In genomic region chr9:119430311-119430710, GRCm38 (mm10) we compare ENCODE assay signal across 8 mouse cellular contexts. TPM values are rescaled to one million over a fixed set of nuclear protein-coding genes. Genes with fewer than 3 reads are reported as not detected.
DNase-seq lines count a peak whose midpoint lies in the region; ATAC-seq and TF ChIP-seq lines count a peak whose summit lies in the region.

No protein-coding gene starts in this region.

- TF ChIP-seq POLR2A in liver, adult 2 months (IDR thresholded peaks at IDR 0.05; ENCODE audit: extremely low read depth, insufficient read depth, low read length) = no peak
- no peak for TF ChIP-seq POLR2A in testis, adult 2 months (IDR thresholded peaks at IDR 0.05; ENCODE audit: control insufficient read depth, low read depth, low read length)

- H3K9ac ChIP-seq in embryonic facial prominence, embryonic 11.5 days (replicated peaks; ENCODE audit: low read length) = no peak overlapping the region
- no peak overlapping the region for H3K9ac ChIP-seq in kidney, embryonic 15.5 days
- H3K9ac ChIP-seq in liver, adult 2 months (ENCODE audit: low read depth, low read length) = no peak overlapping the region
- no peak overlapping the region for H3K9ac ChIP-seq in neural tube, embryonic 11.5 days (ENCODE audit: low read length)

- peak; percentile 87 for DNase-seq in 3T3-L1 (ENCODE audit: low read depth, low spot score)
- DNase-seq in adrenal gland, postnatal 25 days = peak; percentile 81
- DNase-seq in embryonic facial prominence, embryonic 11.5 days (ENCODE audit: low spot score) = peak; percentile 81
- peak; percentile 91 for DNase-seq in heart, embryonic 10.5 days (ENCODE audit: low spot score)
- DNase-seq in liver, adult 2 months (ENCODE audit: extremely low read depth, low read depth, low spot score) = peak; percentile 60
- DNase-seq in neural tube, embryonic 11.5 days (ENCODE audit: low spot score) = peak; percentile 82

- H3K4me2 ChIP-seq in embryonic facial prominence, embryonic 11.5 days (ENCODE audit: low read depth, low read length) = no peak overlapping the region
- no peak overlapping the region for H3K4me2 ChIP-seq in kidney, embryonic 15.5 days
- no peak overlapping the region for H3K4me2 ChIP-seq in neural tube, embryonic 11.5 days (ENCODE audit: low read depth)

- peaks cover 13% of the 10 kb centered on the region for H3K36me3 ChIP-seq in embryonic facial prominence, embryonic 11.5 days (replicated peaks; ENCODE audit: control insufficient read depth, insufficient read depth, low read depth, low read length)
- H3K36me3 ChIP-seq in heart, embryonic 10.5 days = peaks cover 67% of the 10 kb centered on the region
- H3K36me3 ChIP-seq in kidney, embryonic 15.5 days = peaks cover 71% of the 10 kb centered on the region
- H3K36me3 ChIP-seq in liver, adult 2 months (ENCODE audit: control insufficient read depth, insufficient read depth, low read length) = 0 out of 2 replicates have a peak, but pooled peaks cover 2% of the 10 kb centered on the region
- peaks cover 20% of the 10 kb centered on the region for H3K36me3 ChIP-seq in neural tube, embryonic 11.5 days (ENCODE audit: control insufficient read depth, insufficient read depth, low read length)
- H3K36me3 ChIP-seq in testis, adult 2 months (ENCODE audit: control insufficient read depth, insufficient read depth, low read length) = no peaks in the 10 kb centered on the region

- H3K4me3 ChIP-seq in embryonic facial prominence, embryonic 11.5 days (ENCODE audit: low read depth, low read length) = no peak overlapping the region
- no peak overlapping the region for H3K4me3 ChIP-seq in heart, embryonic 10.5 days
- H3K4me3 ChIP-seq in kidney, embryonic 15.5 days (replicated peaks) = no peak overlapping the region
- H3K4me3 ChIP-seq in liver, adult 2 months (ENCODE audit: insufficient read depth, low read depth, low read length) = no peak overlapping the region
- H3K4me3 ChIP-seq in neural tube, embryonic 11.5 days (ENCODE audit: low read depth, low read length) = no peak overlapping the region
- H3K4me3 ChIP-seq in testis, adult 2 months (ENCODE audit: control insufficient read depth, low read depth, low read length) = no peak overlapping the region

- ATAC-seq in embryonic facial prominence, embryonic 11.5 days (replicated peaks; ENCODE audit: insufficient number of reproducible peaks, low FRiP score, low TSS enrichment, low read depth) = peak; percentile 58; the same call in 1 of the 2 replicates
- ATAC-seq in kidney, embryonic 15.5 days (replicated peaks; ENCODE audit: low FRiP score) = peak; percentile 61; the same call in 1 of the 2 replicates
- ATAC-seq in neural tube, embryonic 11.5 days (ENCODE audit: insufficient read depth, low FRiP score, low TSS enrichment) = peak; percentile 48; the same call in 1 of the 2 replicates

- TF ChIP-seq CTCF in liver, adult 2 months (IDR thresholded peaks at IDR 0.05; ENCODE audit: low read depth, low read length) = peak; percentile 99
- peak; percentile 74; the same call in 1 of the 2 replicates for TF ChIP-seq CTCF in testis, adult 2 months (IDR thresholded peaks at IDR 0.05; ENCODE audit: control insufficient read depth, insufficient read depth, insufficient replicate concordance, low read depth, low read length)

- no peaks in the 10 kb centered on the region for H3K9me3 ChIP-seq in embryonic facial prominence, embryonic 11.5 days (replicated peaks; ENCODE audit: control insufficient read depth, low read length)
- H3K9me3 ChIP-seq in heart, embryonic 10.5 days = no peaks in the 10 kb centered on the region
- H3K9me3 ChIP-seq in kidney, embryonic 15.5 days (replicated peaks) = no peaks in the 10 kb centered on the region
- H3K9me3 ChIP-seq in neural tube, embryonic 11.5 days (ENCODE audit: control insufficient read depth, low read length) = no peaks in the 10 kb centered on the region

- H3K27me3 ChIP-seq in embryonic facial prominence, embryonic 11.5 days (ENCODE audit: control insufficient read depth, insufficient read depth, low read length) = no peaks in the 10 kb centered on the region
- H3K27me3 ChIP-seq in heart, embryonic 10.5 days (ENCODE audit: insufficient read depth, poor library complexity, severe bottlenecking) = no peaks in the 10 kb centered on the region
- no peaks in the 10 kb centered on the region for H3K27me3 ChIP-seq in kidney, embryonic 15.5 days
- H3K27me3 ChIP-seq in liver, adult 2 months (ENCODE audit: control insufficient read depth, insufficient read depth, low read length) = no peaks in the 10 kb centered on the region
- H3K27me3 ChIP-seq in neural tube, embryonic 11.5 days (ENCODE audit: control insufficient read depth, insufficient read depth, low read length) = no peaks in the 10 kb centered on the region
- H3K27me3 ChIP-seq in testis, adult 2 months (ENCODE audit: control insufficient read depth, insufficient read depth, low read length) = no peaks in the 10 kb centered on the region

- WGBS in embryonic facial prominence, embryonic 11.5 days = 56% methylated on average over 7 of the region's 7 CpGs
- WGBS in heart, embryonic 10.5 days = 52% methylated on average over 7 of the region's 7 CpGs
- WGBS in kidney, embryonic 15.5 days = 46% methylated on average over 7 of the region's 7 CpGs
- WGBS in liver, adult 2 months = 31% methylated on average over 7 of the region's 7 CpGs
- 64% methylated on average over 7 of the region's 7 CpGs for WGBS in neural tube, embryonic 11.5 days

- H3K27ac ChIP-seq in embryonic facial prominence, embryonic 11.5 days (replicated peaks; ENCODE audit: low read depth, low read length) = no peak overlapping the region
- H3K27ac ChIP-seq in heart, embryonic 10.5 days = no peak overlapping the region
- H3K27ac ChIP-seq in kidney, embryonic 15.5 days = no peak overlapping the region
- no peak overlapping the region for H3K27ac ChIP-seq in liver, adult 2 months (replicated peaks; ENCODE audit: insufficient read depth, low read depth, low read length)
- no peak overlapping the region for H3K27ac ChIP-seq in neural tube, embryonic 11.5 days (ENCODE audit: low read depth, low read length)
- no peak overlapping the region for H3K27ac ChIP-seq in testis, adult 2 months (ENCODE audit: control insufficient read depth, insufficient read depth, low read depth, low read length)

- H3K4me1 ChIP-seq in embryonic facial prominence, embryonic 11.5 days (ENCODE audit: control insufficient read depth, insufficient read depth, low read length) = 0 out of 2 replicates have a peak, but pooled peaks cover 2% of the 10 kb centered on the region
- H3K4me1 ChIP-seq in heart, embryonic 10.5 days = peaks cover 37% of the 10 kb centered on the region
- peaks cover 28% of the 10 kb centered on the region for H3K4me1 ChIP-seq in kidney, embryonic 15.5 days
- H3K4me1 ChIP-seq in liver, adult 2 months (ENCODE audit: control insufficient read depth, insufficient read depth, low read length) = no peaks in the 10 kb centered on the region
- H3K4me1 ChIP-seq in neural tube, embryonic 11.5 days (ENCODE audit: control insufficient read depth, insufficient read depth, low read length) = peaks cover 3% of the 10 kb centered on the region
- no peaks in the 10 kb centered on the region for H3K4me1 ChIP-seq in testis, adult 2 months (ENCODE audit: control insufficient read depth, insufficient read depth, low read length)

- H3K79me2 ChIP-seq in liver, adult 2 months (ENCODE audit: control insufficient read depth, insufficient read depth, low read length) = no peaks in the 10 kb centered on the region

RNA-seq across cellular contexts. Expression of gene Exog, which starts 14.4 kb away (rescaled TPM):
- total RNA-seq in adrenal gland, postnatal 25 days (2021) = 4.6 and 5.1 TPM in 2 replicates
- 50.7 and 53.6 TPM in 2 replicates for polyA plus RNA-seq in embryonic facial prominence, embryonic 11.5 days (2014; fragmentation: Nextera tagmentation; extraction: Ambion mirVana)
- polyA plus RNA-seq in heart, embryonic 10.5 days (2016; fragmentation: Nextera tagmentation; extraction: Ambion mirVana) = 16.2 and 25.0 TPM in 2 replicates
- 24.1 and 25.3 TPM in 2 replicates for polyA plus RNA-seq in kidney, embryonic 15.5 days (2015; fragmentation: Nextera tagmentation; extraction: Ambion mirVana)
- total RNA-seq in liver, adult 2 months (2014; rRNA removed) = 0.92 and 1.1 TPM in 2 replicates
- polyA plus RNA-seq in liver, adult 2 months (2012; rRNA removed) = 0.85 and 1.1 TPM in 2 replicates
- polyA plus RNA-seq in neural tube, embryonic 11.5 days (2014; fragmentation: Nextera tagmentation; extraction: Ambion mirVana) = 47.0 and 49.2 TPM in 2 replicates
- polyA plus RNA-seq in testis, adult 2 months (2012; rRNA removed) = 3.0 and 3.2 TPM in 2 replicates

RNA-seq across cellular contexts. Expression of gene Acvr2b, which starts 28.4 kb away (rescaled TPM):
- 10.2 and 10.5 TPM in 2 replicates for total RNA-seq in adrenal gland, postnatal 25 days (2021)
- polyA plus RNA-seq in embryonic facial prominence, embryonic 11.5 days (2014; fragmentation: Nextera tagmentation; extraction: Ambion mirVana) = 43.9 and 49.5 TPM in 2 replicates
- polyA plus RNA-seq in heart, embryonic 10.5 days (2016; fragmentation: Nextera tagmentation; extraction: Ambion mirVana) = 29.6 and 35.4 TPM in 2 replicates
- polyA plus RNA-seq in kidney, embryonic 15.5 days (2015; fragmentation: Nextera tagmentation; extraction: Ambion mirVana) = 36.4 and 36.6 TPM in 2 replicates
- 3.7 and 4.2 TPM in 2 replicates for total RNA-seq in liver, adult 2 months (2014; rRNA removed)
- polyA plus RNA-seq in liver, adult 2 months (2012; rRNA removed) = 2.8 and 4.8 TPM in 2 replicates
- 87.2 and 99.6 TPM in 2 replicates for polyA plus RNA-seq in neural tube, embryonic 11.5 days (2014; fragmentation: Nextera tagmentation; extraction: Ambion mirVana)
- 2.3 and 2.5 TPM in 2 replicates for polyA plus RNA-seq in testis, adult 2 months (2012; rRNA removed)
